Mouse (Mus musculus) hindlimb bud, embryonic 11.5 days (tissue): ENCODE measurements at regions not wholly inside any gene's neighbourhood (a gene's known extent, or its start where the extent isn't known, plus 50 kb on each side); places are given as distances from the start of the nearest gene placed in this dataset.

ENCODE experiments used
- DNase-seq: peaks from one replicate; pipeline ENCODE4 v3.0.0-alpha.2; 2012; ENCODE audit warnings: low read depth, low spot score; ENCODE audit errors: extremely low spot score

DNA sequence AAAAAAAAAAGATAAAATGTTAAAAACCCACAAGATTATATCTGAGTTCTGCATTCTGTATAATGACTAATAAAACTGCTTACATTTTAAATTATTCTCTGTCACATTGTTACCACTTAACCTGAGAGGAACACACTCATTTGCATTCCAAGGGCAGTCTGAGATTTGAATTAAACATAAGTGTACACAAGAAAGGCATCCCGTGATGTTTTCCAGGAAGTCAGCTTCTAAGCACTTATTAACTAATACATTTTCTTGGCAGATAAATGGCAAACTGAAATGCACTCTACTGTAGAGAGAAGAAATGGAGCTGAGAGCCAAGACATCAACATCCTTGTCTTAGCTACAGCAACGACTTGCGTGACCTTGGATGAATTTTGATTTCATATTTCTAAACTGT is 516.5 kb downstream of the Cdh9 start:
- no peak for DNase-seq

DNA sequence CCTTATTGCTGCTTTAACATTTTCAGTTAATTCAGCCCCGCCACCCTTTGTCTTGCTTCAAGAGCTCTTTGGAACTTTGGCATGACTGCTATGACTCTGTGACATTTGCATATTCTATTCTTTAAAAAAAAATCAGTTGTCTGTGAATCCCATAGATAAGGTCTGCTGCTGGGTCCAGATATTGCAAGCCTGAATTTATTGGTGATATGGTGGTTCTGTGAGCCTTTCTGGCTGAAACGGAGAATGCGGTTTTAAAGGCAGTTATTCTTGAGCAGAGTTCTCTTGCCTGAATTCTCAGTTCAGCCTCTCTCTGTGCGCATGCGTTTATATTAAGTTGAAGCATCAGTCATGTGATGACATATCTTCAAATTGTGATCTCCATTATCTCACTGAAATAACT is 560.7 kb downstream of the Cdh9 start:
- no peak for DNase-seq
